Mouse (Mus musculus) kidney, adult 18-20 months (tissue): ENCODE results near the gene Gm17577.
"Not testable (repeated sequence)": the region's sequence is repeated elsewhere in the genome, so short reads cannot be mapped to it uniquely, and the experiment has no call there.

ENCODE experiments used
- DNase-seq: peaks from one replicate; pipeline ENCODE4 v3.0.0; 2021

The Gm17577 gene

GRCm38 (mm10) chrX:123246807-123247206 lies at the start of gene Gm17577:
Gene Gm17577 (minus strand): TSS chrX:123246907.
- not testable (repeated sequence) for DNase-seq

- not testable (repeated sequence) for DNase-seq
Measured at GRCm38 (mm10) chrX:123222381-123222780, 24.3 kb downstream of the Gm17577 start, which contains the start of gene Srsx. Gene Srsx (minus strand): TSS chrX:123222481.
